Mouse (Mus musculus) ovary, adult 18-20 months (tissue): ENCODE measurements around the gene Srp54c.

Experiments used
- DNase-seq: peaks from one replicate; pipeline ENCODE4 v3.0.0; 2022; ENCODE audit warnings: low spot score, mixed read lengths

Srp54c gene

DNA sequence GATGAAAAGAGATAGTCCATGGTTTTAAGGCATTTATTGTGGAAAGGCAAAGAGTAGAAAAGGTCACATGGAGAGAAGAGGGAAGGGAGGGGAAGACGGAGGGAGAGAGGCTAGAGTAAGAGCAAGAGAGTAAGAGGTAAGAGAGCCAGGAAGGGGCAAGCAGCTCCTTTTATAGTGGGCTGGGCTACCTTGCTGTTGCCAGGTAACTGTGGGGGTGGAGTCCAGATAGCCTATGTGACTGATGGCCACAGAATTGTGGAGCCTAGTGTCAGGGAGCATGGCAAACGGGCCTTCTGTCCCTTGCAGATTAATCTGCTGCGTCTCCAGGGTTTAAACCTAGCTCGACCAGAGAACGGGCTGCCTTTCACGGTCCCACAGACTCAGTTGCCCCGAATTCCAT is 81.9 kb downstream of the Srp54c start:
- DNase-seq = no peak
